Mouse (Mus musculus): ENCODE measurements around the gene Cmip.

GRCm38 (mm10) chr8:117338678-117339077, 81.8 kb downstream of the Cmip start:
- TF ChIP-seq MYOG (IDR thresholded peaks at IDR 0.05; ENCODE audit: control insufficient read depth, extremely low read depth, insufficient read length) (no peak), CTCF (IDR thresholded peaks at IDR 0.05; ENCODE audit: control insufficient read depth, insufficient read depth, insufficient read length) (no peak), MYOD1 (IDR thresholded peaks at IDR 0.05; ENCODE audit: control insufficient read depth, insufficient read length, low read depth) (no peak), MAX (IDR thresholded peaks at IDR 0.05) (no peak), USF1 (IDR thresholded peaks at IDR 0.05; ENCODE audit: low read depth) (no peak)

All from C2C12 (cell line).